Mouse (Mus musculus) kidney, postnatal 0 days (tissue): ENCODE results near the gene Plau. TPM values are rescaled to one million over a fixed set of nuclear protein-coding genes. Genes with fewer than 3 reads are reported as not detected.

Source experiments
- ATAC-seq: fragments of 200-750 bp; cut with Nextera tagmentation; replicated peaks from 2 replicates; pipeline ENCODE4 v1.8.0; 2017; ENCODE audit warnings: low read depth, moderate number of reproducible peaks, moderate TSS enrichment, moderate library complexity; ENCODE audit not compliant: low FRiP score
- DNase-seq: peaks from one replicate; pipeline ENCODE4 v3.0.0-alpha.2; 2016; ENCODE audit warnings: low spot score
- H3K27ac ChIP-seq: fragments of 300-500 bp; sonication (generic); 2 replicates; pipeline ENCODE4 v1.5.1; 2014; ENCODE audit warnings: mild to moderate bottlenecking
- H3K27me3 ChIP-seq: fragments of 300-500 bp; sonication (generic); 2 replicates; pipeline ENCODE4 v1.6.1; 2014; ENCODE audit warnings: low read length, mixed read lengths; ENCODE audit not compliant: insufficient read depth
- H3K36me3 ChIP-seq: fragments of 300-500 bp; sonication (generic); 2 replicates; pipeline ENCODE4 v1.6.1; 2014; ENCODE audit warnings: low read length, mixed read lengths; ENCODE audit not compliant: insufficient read depth
- H3K4me1 ChIP-seq: fragments of 300-500 bp; sonication (generic); replicated peaks from 2 replicates; pipeline ENCODE4 v1.6.1; 2014; ENCODE audit warnings: antibody characterized with exemption, low read length, mixed read lengths; ENCODE audit not compliant: insufficient read depth
- H3K4me2 ChIP-seq: fragments of 300-500 bp; sonication (generic); 2 replicates; pipeline ENCODE4 v1.6.1; 2014; ENCODE audit warnings: mild to moderate bottlenecking, low read length, moderate library complexity, mixed read lengths
- H3K4me3 ChIP-seq: fragments of 300-500 bp; sonication (generic); replicated peaks from 2 replicates; pipeline ENCODE4 v1.5.1; 2014; ENCODE audit warnings: low read depth, low read length
- H3K9ac ChIP-seq: fragments of 300-500 bp; sonication (generic); 2 replicates; pipeline ENCODE4 v1.6.1; 2014; ENCODE audit warnings: low read depth, low read length
- H3K9me3 ChIP-seq: fragments of 300-500 bp; sonication (generic); replicated peaks from 2 replicates; pipeline ENCODE4 v1.6.1; 2016; ENCODE audit warnings: low read length, inconsistent platforms, mixed read lengths
- CTCF ChIP-seq: IDR thresholded peaks from 2 replicates; pipeline ENCODE4 v1.5.1; 2016; ENCODE audit warnings: antibody characterized with exemption, low read depth, mild to moderate bottlenecking, moderate library complexity
- WGBS: fragments of 180-500 bp; shearing (Covaris S2); extraction: QIAGEN DNeasy Blood & Tissue Kit; methylation state at CpG from one replicate; pipeline ENCODE4 v1.1.7; 2014; 5-methylcytosine and 5-hydroxymethylcytosine counted together
- polyA plus RNA-seq: library from polyadenylated mRNA; unstranded; fragments of >200 nt; fragmentation: Nextera tagmentation; extraction: Ambion mirVana; gene quantifications from 2 replicates; pipeline ENCODE4 v1.2.1, GENCODE M21; 2015

Gene Plau
- polyA plus RNA-seq, 1 experiment from 2014 or later, result 70.2 TPM

DNA sequence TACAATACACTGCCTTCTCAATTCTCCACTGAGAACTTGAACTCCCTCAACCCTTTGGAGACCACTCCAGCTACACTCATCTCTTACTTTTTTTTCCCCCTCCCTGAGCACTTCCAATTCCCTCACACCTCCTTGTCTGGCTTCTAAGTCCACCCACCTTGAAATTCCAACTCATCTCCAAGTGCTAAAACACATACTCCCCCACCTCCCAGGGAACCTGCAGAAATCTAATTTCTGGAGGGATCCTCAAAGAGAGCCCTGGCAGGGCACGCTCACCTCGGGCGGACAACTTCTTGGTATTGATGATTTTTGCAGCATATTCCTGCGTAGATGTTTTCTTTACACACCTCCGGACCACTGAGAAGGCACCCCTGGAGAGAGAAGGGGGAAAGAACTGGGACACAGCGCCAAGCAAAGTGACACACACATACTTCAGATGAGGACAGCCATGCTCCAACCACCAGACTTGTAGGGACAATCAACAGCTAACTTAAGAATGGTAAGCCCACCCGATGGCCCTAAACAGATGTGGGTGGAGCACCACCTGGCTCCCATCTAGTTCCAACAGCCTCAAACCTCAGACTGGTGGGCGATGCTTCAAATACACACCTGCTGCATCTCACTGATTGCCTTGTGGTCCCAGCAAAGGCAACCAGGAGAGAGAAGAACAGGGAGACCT lies 44.1 kb upstream of the Plau start:
- no peak for TF ChIP-seq CTCF
- Histone ChIP-seq H3K27me3 (no peaks in the 10 kb centered on the region), H3K4me2 (peak overlapping the region; percentile 98), H3K4me3 (peak overlapping the region; percentile 74; the same call in 1 of the 2 replicates), H3K36me3 (peaks cover 23% of the 10 kb centered on the region; the same call in 1 of the 2 replicates), H3K4me1 (peaks cover 17% of the 10 kb centered on the region; the same call in 1 of the 2 replicates), H3K27ac (no peak overlapping the region), H3K9ac (peak overlapping the region; percentile 88), H3K9me3 (no peaks in the 10 kb centered on the region)
- ATAC-seq (no peak), DNase-seq (no peak)
- 70% methylated on average over 8 of the region's 8 CpGs for WGBS

DNA sequence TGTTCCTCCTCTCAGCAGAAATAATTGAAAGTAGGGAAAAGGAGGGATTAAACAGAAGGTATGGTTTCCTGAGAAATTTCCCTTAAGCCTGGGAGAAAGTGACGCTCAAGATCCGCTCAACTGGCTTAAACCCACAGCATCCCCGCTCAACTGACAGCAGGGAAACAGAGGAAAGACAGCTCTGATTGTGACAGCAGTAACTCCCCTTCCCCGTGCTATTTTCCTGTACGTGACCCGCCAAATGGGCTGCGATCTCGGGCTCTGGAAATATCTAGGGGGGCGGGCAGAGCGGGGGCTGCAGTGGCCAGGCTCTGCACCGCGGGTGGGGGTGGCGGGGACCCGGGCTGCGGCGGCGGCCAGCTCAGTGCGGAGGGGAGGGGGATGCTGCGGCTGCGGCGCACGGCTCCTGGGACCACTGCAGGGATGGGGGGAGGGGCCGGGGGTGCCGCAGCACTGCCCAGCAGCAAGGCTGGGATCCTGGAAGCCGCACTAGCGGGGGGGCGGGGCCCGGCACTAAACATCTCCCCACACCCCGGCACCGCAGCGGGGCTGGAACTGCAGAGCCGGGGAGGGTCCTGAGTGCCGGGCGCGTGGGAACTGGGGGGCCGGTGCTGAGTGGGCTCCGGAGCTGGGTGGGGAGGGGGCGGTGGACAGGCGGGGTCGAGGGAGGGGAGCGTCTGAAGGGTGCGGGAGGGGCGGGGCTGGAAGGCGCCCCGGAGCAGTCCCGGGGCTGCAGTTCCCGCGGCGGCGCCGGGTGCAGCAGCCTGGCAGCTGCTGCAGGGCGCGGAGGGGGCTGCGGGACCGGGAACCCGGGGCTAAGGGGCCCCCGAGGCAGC lies 43.3 kb upstream of the Plau start:
- Histone ChIP-seq H3K9ac (peak overlapping the region; percentile 88), H3K36me3 (peaks cover 20% of the 10 kb centered on the region; the same call in 1 of the 2 replicates), H3K27me3 (no peaks in the 10 kb centered on the region), H3K4me2 (peak overlapping the region; percentile 98), H3K4me3 (peak overlapping the region; percentile 74), H3K4me1 (0 out of 2 replicates have a peak, but pooled peaks cover 17% of the 10 kb centered on the region), H3K9me3 (no peaks in the 10 kb centered on the region), H3K27ac (peak overlapping the region; percentile 77)
- ATAC-seq (peak; percentile 40), DNase-seq (peak; percentile 47)
- no peak for TF ChIP-seq CTCF
- 1% methylated on average over 40 of the region's 57 CpGs for WGBS

DNA sequence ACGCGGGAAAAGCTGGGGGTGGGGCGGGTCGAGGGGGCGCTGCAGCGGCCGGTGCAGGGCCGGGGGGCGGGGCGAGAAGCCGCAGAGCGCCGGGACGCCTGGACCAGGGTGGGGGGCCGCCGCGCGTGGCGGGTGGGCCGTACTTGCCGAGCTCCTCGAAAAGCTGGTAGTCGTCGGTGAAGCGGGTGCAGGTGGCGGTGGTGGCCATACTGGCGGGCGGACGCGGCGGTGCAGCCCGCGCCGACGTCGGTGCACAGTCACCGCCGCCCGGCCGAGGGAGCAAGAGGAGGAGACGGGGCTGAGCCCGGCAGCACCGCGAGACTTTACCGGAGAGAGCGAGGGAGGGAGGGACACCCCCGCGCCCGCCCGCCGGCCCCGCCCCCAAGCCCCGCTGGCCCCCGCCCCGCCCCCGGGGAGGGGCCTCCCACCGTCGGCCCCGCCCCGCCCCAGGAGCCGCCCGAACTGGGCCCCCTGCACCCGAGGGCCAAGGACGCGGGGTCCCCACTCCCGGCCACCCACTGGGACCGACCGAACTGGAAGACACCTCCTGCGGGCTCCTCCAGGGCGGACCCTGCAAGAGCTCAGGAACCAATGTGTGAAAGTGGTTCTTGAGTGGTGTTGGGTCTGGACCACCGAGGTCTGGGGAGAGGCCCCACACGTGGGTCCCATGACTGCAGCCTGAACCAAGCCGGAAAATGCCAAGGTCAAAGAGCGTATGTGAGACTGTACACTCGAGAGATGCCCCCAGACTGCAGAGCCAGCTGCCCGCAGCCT lies 42.5 kb upstream of the Plau start, which contains the start of gene Camk2g:
Camk2g (minus strand) TSS at position 331 of the 774 bp plus-strand sequence.
- peak within 1 kb of the TSS; percentile 88 for H3K9ac ChIP-seq
- H3K27me3 ChIP-seq, result no peaks in the 10 kb centered on the region
- peak within 1 kb of the TSS; percentile 77 for H3K27ac ChIP-seq
- peaks cover 12% of the 10 kb centered on the region; the same call in 1 of the 2 replicates for H3K36me3 ChIP-seq
- DNase-seq, result peak; percentile 94
- H3K4me3 ChIP-seq, result peak within 1 kb of the TSS; percentile 74
- 0 out of 2 replicates have a peak, but pooled peaks cover 17% of the 10 kb centered on the region for H3K4me1 ChIP-seq
- H3K4me2 ChIP-seq, result peak within 1 kb of the TSS; percentile 98
- WGBS, result under 1% methylated on average over 52 of the region's 76 CpGs
- no peak for TF ChIP-seq CTCF
- peak; percentile 90 for ATAC-seq
- no peaks in the 10 kb centered on the region for H3K9me3 ChIP-seq

- DNase-seq (no peak), ATAC-seq (no peak)
- peak overlapping the region; percentile 98 for H3K4me2 ChIP-seq
- H3K4me3 ChIP-seq, result peak overlapping the region; percentile 74
- 0 out of 2 replicates have a peak, but pooled peaks cover 17% of the 10 kb centered on the region for H3K4me1 ChIP-seq
- 11% methylated on average over 9 of the region's 9 CpGs for WGBS
- no peaks in the 10 kb centered on the region for H3K9me3 ChIP-seq
- no peaks in the 10 kb centered on the region for H3K27me3 ChIP-seq
- peak overlapping the region; percentile 88 for H3K9ac ChIP-seq
- TF ChIP-seq CTCF, result no peak
- peak overlapping the region; percentile 77 for H3K27ac ChIP-seq
- H3K36me3 ChIP-seq, result 0 out of 2 replicates have a peak, but pooled peaks cover 9% of the 10 kb centered on the region
These were observed 41.9 kb upstream of the Plau start for GRCm38 (mm10) chr14:20794589-20794988.

- Histone ChIP-seq H3K27ac (no peak overlapping the region), H3K4me3 (no peak overlapping the region), H3K36me3 (0 out of 2 replicates have a peak, but pooled peaks cover 2% of the 10 kb centered on the region), H3K4me2 (no peak overlapping the region), H3K9me3 (no peaks in the 10 kb centered on the region), H3K9ac (no peak overlapping the region), H3K4me1 (0 out of 2 replicates have a peak, but pooled peaks cover 17% of the 10 kb centered on the region), H3K27me3 (no peaks in the 10 kb centered on the region)
- DNase-seq (no peak), ATAC-seq (no peak)
- TF ChIP-seq CTCF, result no peak
- 42% methylated on average over 9 of the region's 9 CpGs for WGBS
These were observed 40.9 kb upstream of the Plau start for GRCm38 (mm10) chr14:20795423-20796152.
